ENCODE assay signal across 8 mouse cellular contexts in the genomic region with DNA sequence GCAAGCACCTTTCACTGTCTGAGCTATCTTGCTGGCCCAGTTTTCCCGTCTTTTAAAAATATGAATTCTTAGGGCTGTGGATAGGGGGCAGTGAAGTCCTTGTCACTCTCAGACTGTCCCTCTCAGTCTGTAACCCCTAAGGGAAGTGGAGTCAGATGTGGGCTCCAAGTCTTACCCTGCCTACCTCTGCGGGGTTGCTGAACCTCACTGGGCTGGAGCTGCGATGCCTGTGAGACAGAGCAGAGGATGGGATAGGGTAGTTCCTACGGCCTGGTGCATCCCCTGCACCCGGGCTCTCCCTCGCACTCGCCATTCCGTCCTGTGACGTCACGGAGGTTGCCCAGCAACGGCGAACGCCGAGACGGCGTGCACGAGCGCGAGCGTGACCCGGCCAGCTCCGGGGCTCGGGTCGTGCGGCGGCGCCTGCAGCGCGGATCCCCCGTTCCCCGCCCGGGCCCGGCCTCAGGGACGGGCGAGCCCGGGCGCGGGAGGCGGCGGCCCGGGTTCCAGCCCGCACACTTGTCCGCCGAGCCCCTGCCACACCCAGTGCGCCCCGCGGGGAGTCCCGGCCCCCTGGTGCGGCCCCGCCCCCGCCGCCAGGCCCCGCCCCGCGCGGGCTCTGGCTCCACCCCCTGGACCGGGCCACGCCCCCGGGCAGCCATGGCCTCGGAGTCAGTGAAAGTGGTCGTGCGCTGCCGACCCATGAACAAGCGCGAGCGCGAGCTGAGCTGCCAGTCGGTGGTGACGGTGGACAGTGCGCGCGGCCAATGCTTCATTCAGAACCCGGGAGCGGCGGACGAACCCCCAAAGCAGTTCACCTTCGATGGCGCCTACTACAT. TPM values are rescaled to one million over a fixed set of nuclear protein-coding genes. Genes with fewer than 3 reads are reported as not detected.
A peak's percentile ranks its signal among the peaks of the same experiment; 100 is the strongest.
DNase-seq lines count a peak whose midpoint lies in the region; ATAC-seq and TF ChIP-seq lines count a peak whose summit lies in the region.

No protein-coding gene starts in this region.

- H3K4me3 ChIP-seq in ES-E14 (ENCODE audit: insufficient read depth in 1 of 2, low read depth in 1 of 2, low read length in 2 of 2, poor library complexity in 1 of 2, severe bottlenecking in 1 of 2) = peak overlapping the region; percentile 70 to 86
- H3K4me3 ChIP-seq in forebrain, postnatal 0 days (ENCODE audit: low read depth, low read length) = peak overlapping the region; percentile 76
- H3K4me3 ChIP-seq in lung, embryonic 16.5 days (ENCODE audit: low read length) = peak overlapping the region; percentile 73
- peak overlapping the region; percentile 65 for H3K4me3 ChIP-seq in thymus, adult 2 months (ENCODE audit: control insufficient read depth, insufficient read depth, low read length)

- ATAC-seq in forebrain, postnatal 0 days = peak; percentile 95
- peak; percentile 23 to 54 for ATAC-seq in hematopoietic stem cell, adult 5-6 weeks (replicated peaks in 1 of 2; ENCODE audit: insufficient read depth in 1 of 2, low FRiP score in 2 of 2, low TSS enrichment in 1 of 2, low read depth in 1 of 2, poor library complexity in 2 of 2, severe bottlenecking in 2 of 2)
- ATAC-seq in lung, embryonic 16.5 days (ENCODE audit: low read depth) = peak; percentile 94

- H3K9ac ChIP-seq in ES-E14 (ENCODE audit: insufficient read depth, low read depth, low read length, poor library complexity, severe bottlenecking) = peak overlapping the region; percentile 56
- peak overlapping the region; percentile 55 for H3K9ac ChIP-seq in forebrain, postnatal 0 days
- peak overlapping the region; percentile 67 for H3K9ac ChIP-seq in lung, embryonic 16.5 days (ENCODE audit: low read length)

- DNase-seq in ES-E14 (ENCODE audit: low read depth, low spot score) = peak; percentile 59
- peak; percentile 83 to 86 for DNase-seq in cerebellum, adult 18-20 months
- peak; percentile 90 for DNase-seq in forebrain, postnatal 0 days
- peak; percentile 77 for DNase-seq in layer of hippocampus, adult 9-10 months (ENCODE audit: low spot score)
- peak; percentile 75 for DNase-seq in ovary, adult 18-20 months (ENCODE audit: low spot score)
- DNase-seq in thymus, adult 2 months = peak; percentile 84

- H3K27ac ChIP-seq in ES-E14 (ENCODE audit: insufficient read depth, low read depth, low read length, poor library complexity, severe bottlenecking) = no peak overlapping the region
- H3K27ac ChIP-seq in forebrain, postnatal 0 days (ENCODE audit: low read depth, low read length) = peak overlapping the region; percentile 54
- H3K27ac ChIP-seq in lung, embryonic 16.5 days (ENCODE audit: low read length) = no peak overlapping the region
- no peak overlapping the region for H3K27ac ChIP-seq in thymus, adult 2 months (ENCODE audit: control insufficient read depth, insufficient read depth, low read length)

- H3K27me3 ChIP-seq in forebrain, postnatal 0 days (ENCODE audit: insufficient read depth, low read length) = no peaks in the 10 kb centered on the region
- H3K27me3 ChIP-seq in lung, embryonic 16.5 days (ENCODE audit: control insufficient read depth, insufficient read depth, low read depth, low read length) = no peaks in the 10 kb centered on the region
- H3K27me3 ChIP-seq in thymus, adult 2 months (ENCODE audit: control insufficient read depth, insufficient read depth, low read length) = no peaks in the 10 kb centered on the region

- peak; percentile 68 for TF ChIP-seq CTCF in forebrain, postnatal 0 days (IDR thresholded peaks at IDR 0.05; ENCODE audit: low read depth)
- TF ChIP-seq CTCF in thymus, adult 2 months (IDR thresholded peaks at IDR 0.05; ENCODE audit: borderline replicate concordance, control insufficient read depth, extremely low read depth, insufficient read depth, low read length, poor library complexity) = no peak

- peaks cover 0 to 2% of the 10 kb centered on the region in 2 experiments; a peak in 1 of 4 replicates for H3K4me1 ChIP-seq in ES-E14 (ENCODE audit: control insufficient read depth in 2 of 2, insufficient read depth in 2 of 2, low read length in 2 of 2, poor library complexity in 1 of 2)
- no peaks in the 10 kb centered on the region for H3K4me1 ChIP-seq in forebrain, postnatal 0 days (ENCODE audit: insufficient read depth)
- H3K4me1 ChIP-seq in lung, embryonic 16.5 days (replicated peaks; ENCODE audit: control insufficient read depth, insufficient read depth, low read length) = peaks cover 8% of the 10 kb centered on the region; the same call in 1 of the 2 replicates
- H3K4me1 ChIP-seq in thymus, adult 2 months (replicated peaks; ENCODE audit: control insufficient read depth, insufficient read depth, low read length) = peaks cover 27% of the 10 kb centered on the region

- H3K9me3 ChIP-seq in ES-E14 (ENCODE audit: control insufficient read depth, insufficient read depth, low read depth, low read length) = no peaks in the 10 kb centered on the region
- H3K9me3 ChIP-seq in forebrain, postnatal 0 days (ENCODE audit: low read length) = no peaks in the 10 kb centered on the region
- no peaks in the 10 kb centered on the region for H3K9me3 ChIP-seq in lung, embryonic 16.5 days (ENCODE audit: control insufficient read depth, low read length)

- 0 out of 2 replicates have a peak, but pooled peaks have one; percentile 12 for TF ChIP-seq POLR2A in thymus, adult 2 months (IDR thresholded peaks at IDR 0.05; ENCODE audit: control insufficient read depth, extremely low read depth, insufficient read depth, low read length, poor library complexity)

- in situ Hi-C loops in ES-E14 (cut with MboI; ENCODE audit: low sequenced_read_pairs in 2 of 2, unreplicated experiment in 2 of 2) = no loop called here

- WGBS in forebrain, postnatal 0 days = 6% methylated on average over 69 of the region's 78 CpGs
- WGBS in lung, embryonic 16.5 days = under 1% methylated on average over 48 of the region's 78 CpGs
- WGBS in thymus, adult 2 months = 1% methylated on average over 78 of the region's 78 CpGs

- peak overlapping the region; percentile 83 for H3K4me2 ChIP-seq in forebrain, postnatal 0 days (ENCODE audit: low read depth)
- H3K4me2 ChIP-seq in lung, embryonic 16.5 days (ENCODE audit: low read depth, low read length) = peak overlapping the region; percentile 92

- H3K36me3 ChIP-seq in ES-E14 (ENCODE audit: control insufficient read depth, insufficient read depth, low read length, poor library complexity, severe bottlenecking) = peaks cover 2% of the 10 kb centered on the region; the same call in 1 of the 2 replicates
- H3K36me3 ChIP-seq in forebrain, postnatal 0 days (ENCODE audit: insufficient read depth) = peaks cover 2% of the 10 kb centered on the region; the same call in 1 of the 2 replicates
- no peaks in the 10 kb centered on the region for H3K36me3 ChIP-seq in lung, embryonic 16.5 days (ENCODE audit: control insufficient read depth, insufficient read depth, low read length)
- H3K36me3 ChIP-seq in thymus, adult 2 months (ENCODE audit: control insufficient read depth, insufficient read depth, low read length) = no peaks in the 10 kb centered on the region

TF ChIP-seq in ES-E14, 5 proteins besides CTCF, POLR2A, EP300 and RAD21:
- no peak for TF ChIP-seq MAFK (IDR thresholded peaks at IDR 0.05; ENCODE audit: insufficient read depth, low read depth, low read length)
- TF ChIP-seq CHD2 (IDR thresholded peaks at IDR 0.05; ENCODE audit: low read depth, low read length) = no peak
- TF ChIP-seq ZC3H11A (IDR thresholded peaks at IDR 0.05; ENCODE audit: borderline replicate concordance, low read depth, low read length) = no peak
- TF ChIP-seq HCFC1 (IDR thresholded peaks at IDR 0.05; ENCODE audit: borderline replicate concordance, insufficient read depth, low read length) = 0 out of 2 replicates have a peak, but pooled peaks have one; percentile 22
- no peak for TF ChIP-seq ZNF384 (IDR thresholded peaks at IDR 0.05; ENCODE audit: low read depth, low read length)

RNA-seq across cellular contexts. Expression of a gene that starts 11.8 kb away (rescaled TPM):
- total RNA-seq in ES-E14 (2012; rRNA removed) = 0.40 and 0.63 TPM in 2 replicates
- 2.3 and 4.0 TPM in 2 replicates for total RNA-seq in forebrain, postnatal 0 days (2014; rRNA removed)
- polyA plus RNA-seq in forebrain, postnatal 0 days (2015; fragmentation: Nextera tagmentation; extraction: Ambion mirVana) = 2.6 and 4.2 TPM in 2 replicates
- 8.0 and 9.4 TPM in 2 replicates for total RNA-seq in hematopoietic stem cell, adult 5-6 weeks (2017)
- 2.9 and 3.0 TPM in 2 replicates for polyA plus RNA-seq in lung, embryonic 16.5 days (2015; fragmentation: Nextera tagmentation; extraction: Ambion mirVana)
- polyA plus RNA-seq in thymus, adult 2 months (2012; rRNA removed) = 1.3 and 1.6 TPM in 2 replicates

RNA-seq across cellular contexts. Expression of a gene that starts 11.9 kb away (rescaled TPM):
- 2.9 and 4.6 TPM in 2 replicates for total RNA-seq in ES-E14 (2012; rRNA removed)
- total RNA-seq in forebrain, postnatal 0 days (2014; rRNA removed) = 17.8 and 18.2 TPM in 2 replicates
- 10.8 and 13.8 TPM in 2 replicates for polyA plus RNA-seq in forebrain, postnatal 0 days (2015; fragmentation: Nextera tagmentation; extraction: Ambion mirVana)
- total RNA-seq in hematopoietic stem cell, adult 5-6 weeks (2017) = 41.4 and 48.7 TPM in 2 replicates
- 0.20 and 0.25 TPM in 2 replicates for polyA plus RNA-seq in lung, embryonic 16.5 days (2015; fragmentation: Nextera tagmentation; extraction: Ambion mirVana)
- 4.2 and 4.7 TPM in 2 replicates for polyA plus RNA-seq in thymus, adult 2 months (2012; rRNA removed)

RNA-seq across cellular contexts. Expression of a gene that starts 42.5 kb away (rescaled TPM):
- total RNA-seq in ES-E14 (2012; rRNA removed) = 317 and 466 TPM in 2 replicates
- total RNA-seq in forebrain, postnatal 0 days (2014; rRNA removed) = 160 and 184 TPM in 2 replicates
- 181 and 212 TPM in 2 replicates for polyA plus RNA-seq in forebrain, postnatal 0 days (2015; fragmentation: Nextera tagmentation; extraction: Ambion mirVana)
- total RNA-seq in hematopoietic stem cell, adult 5-6 weeks (2017) = 95.1 and 97.5 TPM in 2 replicates
- polyA plus RNA-seq in lung, embryonic 16.5 days (2015; fragmentation: Nextera tagmentation; extraction: Ambion mirVana) = 402 TPM in 2 replicates
- 173 and 195 TPM in 2 replicates for polyA plus RNA-seq in thymus, adult 2 months (2012; rRNA removed)

RNA-seq across cellular contexts. Expression of a gene that starts 46.0 kb away (rescaled TPM):
- 27.2 and 31.1 TPM in 2 replicates for total RNA-seq in ES-E14 (2012; rRNA removed)
- 186 and 209 TPM in 2 replicates for total RNA-seq in forebrain, postnatal 0 days (2014; rRNA removed)
- 209 and 217 TPM in 2 replicates for polyA plus RNA-seq in forebrain, postnatal 0 days (2015; fragmentation: Nextera tagmentation; extraction: Ambion mirVana)
- 289 and 297 TPM in 2 replicates for total RNA-seq in hematopoietic stem cell, adult 5-6 weeks (2017)
- 140 and 166 TPM in 2 replicates for polyA plus RNA-seq in lung, embryonic 16.5 days (2015; fragmentation: Nextera tagmentation; extraction: Ambion mirVana)
- 146 and 150 TPM in 2 replicates for polyA plus RNA-seq in thymus, adult 2 months (2012; rRNA removed)

Comparison
In these comparisons a context has a peak if more than half of its experiments do, and no peak if none do; other contexts are left out.
1. ATAC-seq: peak in every context shown above with its lines; median percentile 95 in forebrain, postnatal 0 days; 94 in lung, embryonic 16.5 days; 38 in hematopoietic stem cell, adult 5-6 weeks.